Mouse (Mus musculus) spleen, adult 18-20 months (tissue): ENCODE measurements around the gene Serpini2.
"Not testable (repeated sequence)": the region's sequence is repeated elsewhere in the genome, so short reads cannot be mapped to it uniquely, and the experiment has no call there.

Source experiments
- DNase-seq, 2 experiments: peaks; one replicate each; pipeline ENCODE4 v3.0.0; 2022; ENCODE audit warnings: mixed read lengths in 2 of 2

The Serpini2 gene

DNA sequence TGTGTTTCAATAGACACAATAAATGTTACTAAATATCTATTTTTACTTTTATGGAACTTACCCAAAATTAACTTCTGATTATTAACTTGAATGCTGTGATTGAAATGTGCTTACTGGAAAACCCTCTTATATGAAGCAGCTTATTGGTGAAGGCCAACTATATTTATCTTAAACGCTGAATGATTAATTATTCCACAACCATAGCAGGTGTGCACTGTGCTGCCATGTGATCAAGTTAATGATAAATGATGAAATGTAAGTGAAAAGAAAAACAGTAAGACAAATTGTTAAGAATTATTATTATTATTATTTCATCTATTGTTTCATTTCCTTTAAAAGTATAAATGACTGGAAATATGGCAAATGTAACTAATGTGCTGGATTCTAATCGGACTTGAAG lies at the start of gene Serpini2:
Gene Serpini2, minus strand, starts transcription at position 101 of the 400 bp plus-strand sequence.
- DNase-seq: no peak

DNA sequence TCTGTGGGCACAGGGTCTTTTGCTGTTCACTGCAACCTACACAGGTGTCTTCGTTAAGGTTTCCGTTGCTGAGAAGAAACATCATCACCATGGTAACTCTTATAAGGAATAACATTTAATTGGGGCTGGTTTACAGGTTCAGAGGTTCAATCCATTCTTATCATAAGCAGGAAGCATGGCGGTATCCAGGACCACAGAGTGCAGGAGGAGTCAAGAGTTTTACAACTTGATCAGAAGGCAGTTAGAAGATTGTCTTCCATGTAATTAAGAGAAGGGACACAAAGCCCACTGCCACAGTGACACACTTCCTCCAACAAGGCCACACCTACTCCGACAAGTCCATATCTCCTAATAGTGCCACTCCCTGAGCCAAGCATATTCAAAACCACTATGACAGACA lies 39.0 kb upstream of the Serpini2 start:
- no peak for DNase-seq

DNA sequence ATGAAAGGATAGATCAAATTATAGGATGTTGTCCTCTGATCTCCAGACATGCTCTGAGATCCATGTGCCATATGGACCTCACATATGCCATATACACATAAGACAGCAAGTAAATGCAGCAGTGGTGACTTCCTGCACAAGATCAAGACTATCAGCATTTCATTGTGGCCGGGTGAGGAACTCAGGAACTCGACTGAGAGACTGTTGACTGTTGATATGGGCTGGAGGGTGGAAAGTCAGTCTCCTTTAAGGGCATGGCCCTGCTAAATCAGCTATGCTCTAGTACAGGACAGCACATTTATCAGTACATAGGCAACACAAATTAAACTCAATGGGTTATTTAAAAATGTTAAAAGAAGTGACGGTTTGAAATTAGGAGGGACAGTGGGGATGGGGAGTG lies 38.4 kb upstream of the Serpini2 start:
- no peak for DNase-seq

DNA sequence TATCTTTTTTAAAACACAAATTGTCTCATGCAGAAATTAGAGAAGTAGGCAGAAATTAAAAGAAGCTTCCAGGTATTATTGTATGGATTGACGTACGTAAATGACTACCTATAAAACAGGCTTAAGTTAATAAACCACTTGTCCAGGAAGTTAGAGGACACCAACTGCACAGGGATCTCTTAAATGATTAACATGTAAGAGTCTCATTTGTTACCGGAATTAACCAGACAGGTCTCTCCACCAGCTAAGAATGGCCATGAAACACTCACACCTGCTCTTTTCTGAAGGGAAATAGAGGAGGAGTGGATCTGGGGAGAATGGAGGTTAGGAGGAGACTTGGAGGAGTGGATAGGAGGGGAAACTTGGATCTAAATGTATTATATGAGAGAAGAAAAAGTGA lies 35.7 kb upstream of the Serpini2 start:
- no peak for DNase-seq

DNA sequence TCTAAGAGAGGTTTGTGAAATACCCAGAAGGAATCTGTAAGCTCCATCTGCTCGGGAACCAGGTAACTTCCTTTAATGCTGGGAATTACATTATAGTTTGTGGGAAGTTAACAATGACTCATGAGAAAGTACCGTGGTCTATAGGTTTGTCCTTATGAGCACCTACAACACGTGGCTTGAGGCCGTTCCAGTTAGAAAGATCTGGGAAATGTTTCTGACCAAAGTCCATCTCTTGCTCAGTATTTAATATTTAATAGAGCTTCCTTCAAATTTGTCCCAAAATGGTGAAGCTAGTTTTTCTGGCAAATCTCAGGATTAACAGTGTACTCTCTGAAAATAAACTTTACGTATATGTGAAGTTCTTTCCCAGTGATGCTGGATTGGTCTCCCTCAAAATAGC lies 34.7 kb upstream of the Serpini2 start:
- no peak for DNase-seq

DNA sequence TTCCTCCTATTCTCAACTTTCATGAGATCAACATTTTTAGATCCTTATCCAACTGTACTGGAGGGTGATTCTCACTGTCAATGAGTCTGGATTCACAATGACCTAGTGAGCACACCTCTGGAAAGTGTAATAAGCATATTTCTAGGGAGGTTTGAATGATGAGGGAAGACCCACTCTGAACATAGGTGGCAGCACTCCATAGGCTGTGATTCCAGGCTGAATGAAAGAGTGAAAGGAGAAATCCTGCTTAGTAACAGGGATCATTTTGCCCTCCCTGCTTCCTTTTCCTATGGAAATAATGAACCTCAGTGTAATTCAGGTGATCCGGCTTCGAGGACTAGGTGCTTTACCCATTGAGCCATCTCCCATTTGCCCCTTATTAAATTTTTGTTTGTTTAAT lies 31.2 kb upstream of the Serpini2 start:
- DNase-seq: no peak

DNA sequence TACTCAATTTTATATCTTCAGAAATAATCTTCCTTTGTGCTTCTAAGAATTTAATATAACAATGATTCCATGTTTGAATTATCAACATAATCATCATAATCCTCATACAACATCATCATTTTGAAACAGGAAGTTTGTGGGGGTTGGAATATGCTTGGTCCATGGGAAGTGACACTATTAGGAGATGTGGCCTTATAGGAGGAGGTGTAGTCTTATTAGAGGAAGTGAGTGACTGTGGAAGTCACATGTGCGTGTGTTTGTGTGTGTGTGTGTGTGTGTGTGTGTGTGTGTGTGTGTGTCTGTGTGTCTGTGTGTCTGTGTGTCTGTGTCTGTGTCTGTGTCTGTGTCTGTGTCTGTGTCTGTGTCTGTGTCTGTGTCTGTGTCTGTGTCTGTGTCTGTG lies 29.6 kb upstream of the Serpini2 start:
- DNase-seq: not testable (repeated sequence)

DNA sequence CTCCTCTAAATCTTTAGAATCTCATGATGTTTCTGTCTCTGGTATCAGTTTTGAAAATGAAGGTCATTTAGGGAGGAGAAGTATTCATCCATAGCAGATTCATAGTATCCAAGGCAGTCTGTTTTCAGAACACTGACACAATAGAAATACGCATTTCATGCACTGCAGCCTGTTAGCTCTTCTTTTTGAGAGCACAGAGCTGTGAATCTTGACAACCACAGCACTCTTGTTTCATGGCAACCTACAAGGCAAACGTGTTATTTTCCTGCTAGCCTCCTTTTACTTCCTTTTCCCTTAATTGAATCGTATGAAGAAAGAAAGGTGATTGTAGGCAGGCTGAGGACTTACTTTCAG lies 27.9 kb upstream of the Serpini2 start:
- DNase-seq: no peak

DNA sequence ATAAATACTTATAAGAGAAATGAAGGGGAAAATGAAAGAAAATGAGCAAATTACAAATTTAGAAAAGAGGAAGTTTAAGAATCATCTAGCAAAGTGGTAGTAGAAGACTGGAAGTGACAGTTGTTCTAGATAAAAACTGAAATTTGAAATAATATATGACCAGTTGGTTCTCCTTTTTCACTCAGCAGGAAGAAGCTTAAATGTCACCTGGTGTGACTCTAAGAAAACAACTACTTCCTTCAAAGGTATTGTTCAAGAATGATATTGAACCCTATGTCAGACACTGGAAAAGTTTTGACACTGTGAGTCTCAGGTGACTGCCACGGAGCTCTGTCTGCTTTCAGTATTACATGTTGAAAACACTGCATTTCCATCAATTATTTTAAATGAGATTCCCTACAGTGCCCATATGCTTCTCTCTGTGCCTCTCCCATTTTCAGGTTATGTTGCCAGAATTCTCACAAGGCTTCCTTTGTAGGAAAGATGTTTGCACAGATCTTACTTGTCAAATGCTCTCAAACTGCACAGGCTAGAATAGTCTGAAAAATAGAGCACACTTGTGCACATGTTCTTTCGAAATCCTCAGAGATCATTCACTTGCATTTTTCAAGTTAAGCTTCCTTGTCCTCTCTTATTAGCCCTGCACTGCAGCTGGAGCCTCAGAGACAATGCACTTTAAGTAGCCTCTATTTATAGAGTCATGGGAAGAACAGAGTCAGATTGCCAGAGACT lies 27.3 kb upstream of the Serpini2 start:
- DNase-seq: no peak

DNA sequence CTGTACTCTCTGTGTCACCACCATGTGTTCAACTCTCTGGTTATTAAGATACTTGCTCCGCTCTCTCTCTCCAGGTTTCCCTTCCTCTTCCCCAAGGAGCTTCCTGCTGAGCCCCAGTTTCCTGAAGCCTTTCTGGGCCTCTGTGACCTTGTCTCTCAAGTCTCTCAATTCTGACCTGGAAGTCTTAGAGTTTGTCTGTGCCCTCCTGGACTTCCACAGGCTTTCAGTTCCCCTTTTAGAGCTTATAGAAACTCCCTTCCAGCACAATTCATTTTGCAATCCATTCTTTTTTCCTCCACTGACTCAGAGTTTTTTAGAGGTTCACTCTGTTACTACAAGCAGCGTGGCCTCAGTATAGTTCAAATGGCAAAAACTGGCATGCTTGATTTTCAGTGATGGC lies 23.4 kb upstream of the Serpini2 start:
- no peak for DNase-seq

DNA sequence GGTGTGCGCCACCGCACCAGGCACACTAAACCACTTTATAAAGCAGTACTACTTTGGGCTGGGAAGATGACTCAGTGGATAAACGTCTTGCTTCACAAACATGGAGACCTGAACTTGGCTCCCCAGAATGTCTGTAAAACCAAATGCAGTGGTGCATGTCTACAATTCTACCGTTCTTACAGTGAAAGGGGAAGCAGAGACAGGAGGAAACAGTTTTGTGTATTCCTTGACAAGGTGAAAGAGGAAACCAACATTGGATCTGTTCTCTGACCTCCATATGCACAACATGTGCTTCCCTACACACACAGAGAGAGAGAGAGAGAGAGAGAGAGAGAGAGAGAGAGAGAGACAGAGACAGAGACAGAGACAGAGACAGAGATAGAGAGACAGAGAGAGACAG lies 7.6 kb upstream of the Serpini2 start:
- DNase-seq: no peak

DNA sequence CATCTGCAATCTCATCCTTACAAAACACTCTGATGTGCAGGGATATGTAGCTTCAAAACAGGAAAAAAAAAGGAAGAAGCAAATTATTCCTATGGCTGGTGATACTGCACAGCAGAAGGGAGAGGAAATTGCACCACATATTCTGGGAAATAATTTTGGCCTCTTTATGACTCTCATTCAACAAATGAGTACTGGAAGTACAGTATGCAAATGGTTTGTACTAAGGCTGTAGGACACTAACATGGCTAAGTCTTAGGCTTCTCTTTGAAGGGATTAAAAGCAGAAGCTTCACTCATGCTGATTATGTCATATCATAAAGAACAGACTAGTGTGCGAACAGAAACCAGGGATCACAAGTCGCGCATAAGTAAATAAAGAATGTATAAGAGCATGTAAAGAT lies 6.6 kb upstream of the Serpini2 start:
- no peak for DNase-seq

DNA sequence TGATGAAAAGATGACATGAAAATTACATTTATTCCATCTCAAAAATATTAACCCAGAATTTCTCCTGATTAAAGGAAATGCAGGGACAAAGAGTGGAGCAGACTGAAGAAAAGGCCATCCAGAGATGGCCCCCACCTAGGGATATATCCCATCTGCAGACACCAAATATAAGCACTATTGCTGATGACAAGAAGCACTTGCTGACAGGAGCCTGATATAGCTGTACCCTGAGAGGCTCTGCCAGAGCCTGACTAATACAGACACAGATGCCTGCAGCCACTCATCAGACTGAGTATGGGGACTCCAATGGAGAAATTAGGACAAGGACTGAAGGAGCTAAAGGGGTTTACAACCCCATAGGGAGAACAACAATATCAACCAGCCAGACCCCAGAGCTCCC lies 5.2 kb upstream of the Serpini2 start:
- no peak for DNase-seq

DNA sequence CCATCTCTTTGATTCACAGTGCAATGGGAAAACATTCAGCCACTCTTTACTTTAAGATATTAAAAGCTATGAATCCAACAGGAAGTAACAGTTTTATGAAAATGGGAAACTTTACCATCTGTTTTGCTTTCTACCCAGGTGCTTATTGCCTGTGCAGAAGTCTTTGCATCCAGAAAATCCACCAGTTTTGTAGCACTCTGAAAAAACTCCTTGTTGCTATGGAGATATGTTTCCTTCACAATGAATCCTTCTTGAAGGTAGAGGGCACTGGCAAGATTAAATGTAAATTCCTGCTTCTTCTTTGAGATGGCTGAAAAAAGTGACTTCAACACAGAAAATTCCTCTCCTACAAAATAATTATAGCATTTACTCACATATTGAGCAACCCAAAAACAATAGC lies 10.5 kb downstream of the Serpini2 start:
- no peak for DNase-seq

DNA sequence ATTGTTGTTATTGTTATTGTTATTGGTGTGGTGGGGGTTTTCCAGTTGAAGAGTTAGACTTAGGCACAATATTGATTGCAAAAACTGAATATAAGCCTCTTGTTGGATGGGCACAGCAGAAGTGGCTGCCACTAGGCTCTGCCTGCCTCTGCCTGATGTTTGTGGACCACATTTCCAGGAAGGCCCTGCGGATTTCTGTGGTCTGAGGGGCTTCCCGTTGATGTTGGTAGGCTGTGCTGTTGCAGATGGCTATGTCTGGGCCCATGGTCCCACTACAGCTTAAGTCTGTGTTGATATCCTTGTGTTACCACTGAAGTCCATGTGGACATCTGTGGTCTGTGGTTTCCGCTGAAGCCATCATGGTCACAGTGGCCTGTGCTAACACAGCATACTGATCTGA lies 50.2 kb downstream of the Serpini2 start:
- DNase-seq: no peak

DNA sequence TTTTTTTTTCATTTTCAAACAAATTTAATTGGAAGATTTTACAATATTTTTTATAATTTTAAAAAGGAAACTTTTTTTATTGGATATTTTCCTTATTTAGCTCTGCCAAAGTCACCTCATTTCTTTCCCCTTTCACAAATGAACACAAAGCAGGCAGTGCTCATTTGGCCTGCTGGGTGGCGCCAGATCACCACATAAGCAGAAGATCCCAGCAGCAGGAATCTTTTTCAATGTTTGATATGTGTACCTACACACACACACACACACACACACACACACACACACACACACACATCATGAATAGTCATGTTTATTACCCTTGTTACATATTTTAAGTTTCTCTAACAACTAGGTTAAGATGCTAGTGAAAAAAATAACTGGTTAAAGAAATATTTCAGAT lies 50.7 kb downstream of the Serpini2 start:
- DNase-seq: peak; percentile 11 to 51

DNA sequence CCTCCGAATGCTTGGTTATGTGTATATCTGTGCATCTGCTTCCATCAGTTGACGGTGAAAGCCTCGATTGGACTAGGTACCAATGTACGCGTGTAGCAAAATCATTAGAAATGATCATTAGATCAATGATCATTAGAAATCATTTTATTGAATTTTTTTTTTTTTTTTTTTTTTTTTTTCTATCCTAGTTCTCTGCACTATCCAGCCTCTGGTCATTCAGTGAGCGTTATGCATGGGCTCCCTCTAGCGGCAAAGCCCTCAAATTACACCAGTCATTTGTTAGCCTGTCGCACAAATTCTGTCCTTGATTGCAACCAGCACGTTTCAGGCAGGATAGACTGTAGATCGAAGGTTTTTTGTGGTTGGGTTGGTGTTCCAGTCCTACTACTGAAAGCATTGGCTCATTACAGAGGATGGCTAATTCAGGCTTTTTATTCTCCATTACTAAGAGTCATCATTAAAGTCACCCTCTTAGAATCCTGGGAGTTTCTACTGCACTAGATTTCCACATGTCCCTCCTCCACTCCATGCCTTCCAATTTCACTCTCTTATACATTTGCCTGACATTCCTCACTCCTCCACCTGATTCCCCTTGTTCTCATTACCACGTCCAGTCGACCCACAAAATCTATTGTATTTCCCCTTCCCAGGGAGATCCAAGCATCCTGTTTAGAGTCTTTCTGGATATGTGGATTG lies 66.9 kb downstream of the Serpini2 start:
- peak in 1 of 2 experiments; percentile 42 for DNase-seq
